Mouse (Mus musculus) neural tube, embryonic 14.5 days (tissue): Measurements from ENCODE around the gene Kctd8. TPM values are rescaled to one million over a fixed set of nuclear protein-coding genes. Genes with fewer than 3 reads are reported as not detected.
A peak's percentile ranks its signal among the peaks of the same experiment; 100 is the strongest.
"Not testable (repeated sequence)": the region's sequence is repeated elsewhere in the genome, so short reads cannot be mapped to it uniquely, and the experiment has no call there.

Experiments
- ATAC-seq: fragments of 200-750 bp; cut with Nextera tagmentation; 2 replicates; pipeline ENCODE4 v1.8.0; 2017; ENCODE audit warnings: low read depth, mild to moderate bottlenecking, moderate TSS enrichment, moderate library complexity
- H3K27ac ChIP-seq: fragments of 300-500 bp; sonication (generic); 2 replicates; pipeline ENCODE4 v1.5.1; 2014; ENCODE audit warnings: low read depth, mild to moderate bottlenecking, control low read depth, low read length, moderate library complexity, mixed read lengths
- H3K27me3 ChIP-seq: fragments of 300-500 bp; sonication (generic); 2 replicates; pipeline ENCODE4 v1.6.1; 2014; ENCODE audit warnings: low read length; ENCODE audit not compliant: control insufficient read depth, insufficient read depth
- H3K36me3 ChIP-seq: fragments of 300-500 bp; sonication (generic); 2 replicates; pipeline ENCODE4 v1.6.1; 2014; ENCODE audit warnings: low read length, mixed read lengths; ENCODE audit not compliant: control insufficient read depth, insufficient read depth
- H3K4me1 ChIP-seq: fragments of 300-500 bp; sonication (generic); 2 replicates; pipeline ENCODE4 v1.6.1; 2014; ENCODE audit warnings: low read length; ENCODE audit not compliant: control insufficient read depth, insufficient read depth
- H3K4me2 ChIP-seq: fragments of 300-500 bp; sonication (generic); 2 replicates; pipeline ENCODE4 v1.6.1; 2014; ENCODE audit warnings: mild to moderate bottlenecking, low read depth, low read length, control low read depth
- H3K4me3 ChIP-seq: fragments of 300-500 bp; sonication (generic); 2 replicates; pipeline ENCODE4 v1.5.1; 2014; ENCODE audit warnings: low read depth, low read length, control low read depth, mixed read lengths
- H3K9ac ChIP-seq: fragments of 300-500 bp; sonication (generic); replicated peaks from 2 replicates; pipeline ENCODE4 v1.6.1; 2014; ENCODE audit warnings: low read depth, mild to moderate bottlenecking, control low read depth, low read length, mixed read lengths
- H3K9me3 ChIP-seq: fragments of 300-500 bp; sonication (generic); 2 replicates; pipeline ENCODE4 v1.6.1; 2016; ENCODE audit warnings: low read length; ENCODE audit not compliant: control insufficient read depth
- WGBS: fragments of 180-500 bp; shearing (Covaris S2); extraction: QIAGEN DNeasy Blood & Tissue Kit; methylation state at CpG from one replicate; pipeline ENCODE4 v1.1.7; 2014; 5-methylcytosine and 5-hydroxymethylcytosine counted together
- polyA plus RNA-seq: library from polyadenylated mRNA; unstranded; fragments of >200 nt; fragmentation: Nextera tagmentation; extraction: Ambion mirVana; gene quantifications from 2 replicates; pipeline ENCODE4 v1.2.1, GENCODE M21; 2014

Gene Kctd8
- polyA plus RNA-seq, 1 experiment from 2014 or later = 35.8 TPM

DNA sequence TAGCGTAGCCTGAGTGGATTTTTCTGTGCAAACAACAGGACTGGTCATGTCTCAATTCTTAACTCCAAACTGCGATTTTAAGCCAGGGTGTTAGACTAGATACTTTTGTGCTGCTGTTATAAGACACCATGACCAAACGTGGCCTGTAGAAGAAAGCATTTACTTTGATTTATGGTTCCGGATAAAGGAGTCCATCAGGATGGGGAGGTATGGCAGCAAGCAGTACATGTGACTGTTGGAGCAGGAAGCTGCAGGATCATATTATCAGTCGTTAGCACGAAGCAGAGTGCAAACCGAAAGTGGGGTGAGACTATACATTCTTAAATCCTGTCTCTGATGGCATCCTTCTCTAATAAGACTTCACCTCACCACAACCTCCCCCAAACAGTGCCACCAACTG is 28.9 kb downstream of the Kctd8 start:
- WGBS = 79% methylated on average over 7 of the region's 7 CpGs
- Histone ChIP-seq H3K27me3 (no peaks in the 10 kb centered on the region), H3K4me1 (no peaks in the 10 kb centered on the region), H3K4me2 (no peak overlapping the region), H3K36me3 (no peaks in the 10 kb centered on the region), H3K27ac (no peak overlapping the region), H3K9me3 (no peaks in the 10 kb centered on the region), H3K4me3 (no peak overlapping the region), H3K9ac (no peak overlapping the region)
- ATAC-seq = no peak

GRCm38 (mm10) chr5:69301665-69302064 is 39.8 kb downstream of the Kctd8 start:
- H3K4me3 ChIP-seq = no peak overlapping the region
- H3K27me3 ChIP-seq = no peaks in the 10 kb centered on the region
- no peaks in the 10 kb centered on the region for H3K36me3 ChIP-seq
- H3K9ac ChIP-seq = no peak overlapping the region
- no peaks in the 10 kb centered on the region for H3K9me3 ChIP-seq
- H3K4me2 ChIP-seq = no peak overlapping the region
- no peak for ATAC-seq
- H3K27ac ChIP-seq = no peak overlapping the region
- H3K4me1 ChIP-seq = no peaks in the 10 kb centered on the region
- WGBS = 50% methylated on average over 1 of the region's 1 CpGs

DNA sequence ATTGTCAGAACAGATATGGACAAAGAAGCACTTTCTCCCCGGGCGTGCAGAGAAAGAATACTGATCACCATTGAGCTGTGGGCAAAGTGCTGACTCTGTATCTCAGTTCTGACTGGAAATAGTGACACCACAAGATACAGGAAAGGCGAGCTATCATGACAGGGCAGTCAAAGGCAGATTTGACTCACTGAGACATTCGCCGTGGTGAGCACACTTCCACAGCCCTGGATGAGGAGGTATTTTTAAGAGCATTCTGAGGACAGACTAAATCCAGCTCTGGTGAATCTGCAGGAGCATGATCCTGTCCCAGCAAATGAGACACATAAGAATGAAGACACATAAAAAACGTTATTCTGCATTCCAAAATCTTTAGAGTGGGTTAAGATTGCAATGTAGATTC is 49.1 kb downstream of the Kctd8 start:
- Histone ChIP-seq H3K4me1 (no peaks in the 10 kb centered on the region), H3K9me3 (no peaks in the 10 kb centered on the region), H3K36me3 (no peaks in the 10 kb centered on the region), H3K27me3 (no peaks in the 10 kb centered on the region), H3K4me2 (no peak overlapping the region), H3K9ac (no peak overlapping the region), H3K4me3 (no peak overlapping the region), H3K27ac (no peak overlapping the region)
- no peak for ATAC-seq
- WGBS = 79% methylated on average over 6 of the region's 6 CpGs

DNA sequence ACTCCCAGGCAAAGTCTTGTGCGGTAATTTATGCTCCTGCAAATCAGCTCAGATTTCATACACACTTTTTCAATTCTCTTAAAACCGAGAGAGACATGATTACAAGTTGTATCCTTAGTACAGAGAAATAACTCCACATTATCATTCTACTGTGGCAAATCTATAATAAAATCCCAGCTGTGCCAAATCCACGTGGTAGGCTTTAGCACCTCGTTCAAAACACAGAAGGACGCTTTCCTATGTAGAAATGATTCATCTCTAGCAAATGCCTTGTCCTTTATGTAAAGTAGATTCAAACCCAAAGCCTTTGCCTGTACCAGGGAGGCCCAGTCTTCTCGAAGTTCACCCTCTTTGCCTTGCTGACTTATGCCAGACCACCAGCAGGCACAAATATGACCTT is 57.1 kb downstream of the Kctd8 start:
- H3K9me3 ChIP-seq = no peaks in the 10 kb centered on the region
- no peaks in the 10 kb centered on the region for H3K27me3 ChIP-seq
- H3K4me1 ChIP-seq = no peaks in the 10 kb centered on the region
- no peak overlapping the region for H3K4me2 ChIP-seq
- H3K36me3 ChIP-seq = no peaks in the 10 kb centered on the region
- WGBS = 74% methylated on average over 6 of the region's 6 CpGs
- no peak overlapping the region for H3K4me3 ChIP-seq
- H3K9ac ChIP-seq = no peak overlapping the region
- 0 out of 2 replicates have a peak, but pooled peaks have one; percentile 14 for ATAC-seq
- H3K27ac ChIP-seq = no peak overlapping the region

DNA sequence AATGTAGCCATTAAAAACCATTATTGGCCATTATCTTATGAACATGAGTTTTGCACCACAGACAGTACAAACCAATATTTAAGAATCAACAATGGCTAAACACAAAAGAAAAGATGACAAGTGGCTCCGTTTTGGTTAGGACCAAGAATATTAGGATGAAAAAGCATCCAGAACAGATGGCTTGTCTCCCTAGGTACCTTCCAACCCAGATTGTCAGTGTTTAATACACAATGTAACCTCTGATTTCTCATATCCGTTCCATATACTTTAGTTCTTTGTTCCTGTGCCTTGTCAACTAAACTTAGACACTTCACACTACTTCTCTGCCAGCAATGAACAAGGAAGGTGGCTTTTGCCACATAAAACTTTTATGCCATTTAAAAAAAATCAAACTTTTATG is 89.1 kb downstream of the Kctd8 start:
- H3K4me3 ChIP-seq = no peak overlapping the region
- H3K4me2 ChIP-seq = no peak overlapping the region
- no peak overlapping the region for H3K9ac ChIP-seq
- WGBS = 89% methylated on average over 2 of the region's 2 CpGs
- no peaks in the 10 kb centered on the region for H3K4me1 ChIP-seq
- no peak overlapping the region for H3K27ac ChIP-seq
- no peaks in the 10 kb centered on the region for H3K27me3 ChIP-seq
- H3K9me3 ChIP-seq = no peaks in the 10 kb centered on the region
- no peak for ATAC-seq
- no peaks in the 10 kb centered on the region for H3K36me3 ChIP-seq

GRCm38 (mm10) chr5:69241931-69242330 is 99.5 kb downstream of the Kctd8 start:
- no peak for ATAC-seq
- WGBS = 71% methylated on average over 1 of the region's 1 CpGs
- Histone ChIP-seq H3K27me3 (no peaks in the 10 kb centered on the region), H3K9me3 (no peaks in the 10 kb centered on the region), H3K4me2 (no peak overlapping the region), H3K4me3 (no peak overlapping the region), H3K36me3 (no peaks in the 10 kb centered on the region), H3K27ac (no peak overlapping the region), H3K9ac (no peak overlapping the region), H3K4me1 (no peaks in the 10 kb centered on the region)

GRCm38 (mm10) chr5:69233560-69233959 is 107.9 kb downstream of the Kctd8 start:
- WGBS = 60% methylated on average over 4 of the region's 4 CpGs
- H3K9me3 ChIP-seq = no peaks in the 10 kb centered on the region

DNA sequence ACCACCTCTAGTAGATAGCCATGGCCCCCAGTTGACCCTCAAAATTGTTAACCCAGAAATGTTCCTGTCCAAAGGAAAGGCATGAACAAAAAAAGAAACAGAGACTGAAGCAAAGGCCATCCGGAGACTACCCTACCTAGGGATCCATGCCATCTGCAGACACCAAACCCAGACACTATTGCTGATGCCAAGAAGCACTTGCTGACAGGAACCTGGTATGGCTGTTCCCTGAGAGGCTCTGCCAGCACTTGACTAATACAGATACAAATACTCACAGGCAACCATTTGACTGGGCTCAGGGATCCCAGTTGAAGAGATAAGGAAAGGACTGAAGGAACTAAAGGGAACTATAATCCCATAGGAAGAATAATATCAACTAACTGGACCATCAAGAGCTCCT is 109.8 kb downstream of the Kctd8 start:
- H3K4me2 ChIP-seq, H3K4me1 ChIP-seq, H3K9ac ChIP-seq, H3K27me3 ChIP-seq, H3K4me3 ChIP-seq, H3K9me3 ChIP-seq, H3K27ac ChIP-seq, H3K36me3 ChIP-seq, ATAC-seq: not testable (repeated sequence)
- 94% methylated on average over 1 of the region's 1 CpGs for WGBS

More at GRCm38 (mm10) chr5:69233560-69233959, 107.9 kb downstream of the Kctd8 start:
- no peak overlapping the region for H3K27ac ChIP-seq
- H3K4me3 ChIP-seq = no peak overlapping the region
- no peaks in the 10 kb centered on the region for H3K4me1 ChIP-seq
- no peaks in the 10 kb centered on the region for H3K27me3 ChIP-seq
- H3K4me2 ChIP-seq = no peak overlapping the region
- H3K9ac ChIP-seq = no peak overlapping the region
- no peak for ATAC-seq
- no peaks in the 10 kb centered on the region for H3K36me3 ChIP-seq

DNA sequence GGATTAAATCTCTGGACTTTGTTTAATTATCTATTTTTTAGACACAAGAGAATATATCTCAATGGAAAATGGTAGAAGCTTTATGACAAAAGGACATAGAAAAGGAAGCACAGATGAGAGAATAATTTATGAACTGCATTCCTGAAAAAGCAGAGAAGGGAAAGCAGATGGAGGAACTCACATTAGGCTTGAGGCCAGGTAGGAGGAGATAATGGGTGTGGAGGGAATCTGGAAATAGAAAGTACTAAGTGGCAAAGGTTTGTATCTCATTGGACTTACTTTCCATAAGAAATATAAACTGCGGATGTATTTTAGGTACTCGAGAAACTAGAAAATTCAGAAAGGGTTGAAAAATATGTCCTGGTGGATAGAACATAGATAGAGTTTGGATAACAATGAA is 114.3 kb downstream of the Kctd8 start:
- H3K27me3 ChIP-seq = no peaks in the 10 kb centered on the region
- no peak overlapping the region for H3K9ac ChIP-seq
- H3K4me2 ChIP-seq = no peak overlapping the region
- ATAC-seq = no peak
- 92% methylated on average over 2 of the region's 2 CpGs for WGBS
- no peak overlapping the region for H3K27ac ChIP-seq
- no peaks in the 10 kb centered on the region for H3K9me3 ChIP-seq
- H3K4me1 ChIP-seq = no peaks in the 10 kb centered on the region
- no peaks in the 10 kb centered on the region for H3K36me3 ChIP-seq
- H3K4me3 ChIP-seq = no peak overlapping the region

DNA sequence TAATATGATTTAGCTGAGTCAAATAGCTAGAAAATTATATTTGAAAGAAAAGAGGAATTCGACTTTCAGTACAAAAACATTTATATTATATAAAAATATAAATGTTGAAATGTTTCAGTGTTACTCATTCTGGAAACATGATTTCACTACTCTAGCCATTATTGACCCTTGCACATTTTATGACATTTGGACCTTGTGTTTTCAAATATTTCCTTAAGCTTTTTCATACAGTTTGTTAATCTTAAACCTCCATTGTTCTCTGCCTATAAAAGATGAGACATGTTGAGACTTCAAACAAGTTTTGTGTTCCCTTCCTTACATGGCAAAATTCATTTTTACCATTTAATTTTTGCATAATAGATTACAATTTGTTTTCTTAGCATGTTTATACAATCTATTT is 118.9 kb downstream of the Kctd8 start:
- Histone ChIP-seq H3K36me3 (no peaks in the 10 kb centered on the region), H3K27me3 (no peaks in the 10 kb centered on the region), H3K9ac (no peak overlapping the region), H3K4me2 (no peak overlapping the region), H3K27ac (no peak overlapping the region), H3K4me1 (no peaks in the 10 kb centered on the region), H3K9me3 (no peaks in the 10 kb centered on the region), H3K4me3 (no peak overlapping the region)
- WGBS = 86% methylated on average over 1 of the region's 1 CpGs
- ATAC-seq = no peak
